Mouse (Mus musculus) mouse embryonic stem cell (cell line): ENCODE measurements around the gene Galnt13.
"Not testable (repeated sequence)": the region's sequence is repeated elsewhere in the genome, so short reads cannot be mapped to it uniquely, and the experiment has no call there.

Experiments used
- in situ Hi-C, 2 experiments: fragments of 300-500 bp; cut with MboI; formaldehyde crosslinking; loops; 1 replicate in 1 of 2; 3 replicates in 1 of 2; pipeline ENCODE4 v1.14.3; 2019 to 2020; ENCODE audit warnings: low sequenced_read_pairs in 2 of 2, low pct_unique_long_range_greater_than_20kb in 1 of 2, mixed read lengths in 1 of 2; ENCODE audit not compliant: unreplicated experiment in 1 of 2

Gene Galnt13

GRCm38 (mm10) chr2:54841245-54841644, 405.1 kb downstream of the Galnt13 start:
- in situ Hi-C loops: no loop called here

GRCm38 (mm10) chr2:54906282-54907060, 470.4 kb downstream of the Galnt13 start:
- in situ Hi-C loops: no loop called here

- in situ Hi-C loops: no loop called here
Measured at GRCm38 (mm10) chr2:54915088-54915670, 479.1 kb downstream of the Galnt13 start.

- in situ Hi-C loops: no loop called here
Measured at GRCm38 (mm10) chr2:54936369-54936768, 500.3 kb downstream of the Galnt13 start.

- in situ Hi-C loops: no loop called here
Measured at GRCm38 (mm10) chr2:54937306-54937705, 501.2 kb downstream of the Galnt13 start.

GRCm38 (mm10) chr2:54938075-54938474, 502.0 kb downstream of the Galnt13 start:
- in situ Hi-C loops: no loop called here

- in situ Hi-C loops: no loop called here
Measured at GRCm38 (mm10) chr2:54943386-54943785, 507.3 kb downstream of the Galnt13 start.

- in situ Hi-C loops: no loop called here
Measured at GRCm38 (mm10) chr2:54983839-54984238, 547.7 kb downstream of the Galnt13 start.

- in situ Hi-C loops: not testable (repeated sequence)
Measured at GRCm38 (mm10) chr2:55022539-55022938, 586.4 kb downstream of the Galnt13 start.

GRCm38 (mm10) chr2:55034610-55035009, 598.5 kb downstream of the Galnt13 start:
- in situ Hi-C loops: no loop called here

- in situ Hi-C loops: no loop called here
Measured at GRCm38 (mm10) chr2:55065469-55066315, 629.6 kb downstream of the Galnt13 start.

- in situ Hi-C loops: loop anchor here in 1 of 2 experiments (25.0 kb wide), 1 partner anchor 952 kb away; no protein-coding TSS in a partner anchor
Measured at GRCm38 (mm10) chr2:55085580-55085979, 649.5 kb downstream of the Galnt13 start.

- in situ Hi-C loops: loop anchor here in 1 of 2 experiments (25.0 kb wide), 1 partner anchor 949 kb away; no protein-coding TSS in a partner anchor
Measured at GRCm38 (mm10) chr2:55088034-55088433, 651.9 kb downstream of the Galnt13 start.

- in situ Hi-C loops: loop anchor here in 1 of 2 experiments (25.0 kb wide), 1 partner anchor 947 kb away; no protein-coding TSS in a partner anchor
Measured at GRCm38 (mm10) chr2:55090332-55090731, 654.2 kb downstream of the Galnt13 start.

GRCm38 (mm10) chr2:55091495-55091894, 655.4 kb downstream of the Galnt13 start:
- in situ Hi-C loops: loop anchor here in 1 of 2 experiments (25.0 kb wide), 1 partner anchor 946 kb away; no protein-coding TSS in a partner anchor

- in situ Hi-C loops: loop anchor here in 1 of 2 experiments (25.0 kb wide), 1 partner anchor 938 kb away; no protein-coding TSS in a partner anchor
Measured at GRCm38 (mm10) chr2:55099100-55099499, 663.0 kb downstream of the Galnt13 start.

GRCm38 (mm10) chr2:55101279-55101678, 665.2 kb downstream of the Galnt13 start:
- in situ Hi-C loops: loop anchor here (25.0 kb wide), 2 partner anchors 186 to 936 kb away; no protein-coding TSS in a partner anchor

GRCm38 (mm10) chr2:55103521-55103920, 667.4 kb downstream of the Galnt13 start:
- in situ Hi-C loops: loop anchor here (25.0 kb wide), 2 partner anchors 184 to 934 kb away; no protein-coding TSS in a partner anchor
